Mouse (Mus musculus): ENCODE measurements around the gene Il10rb. TPM values are rescaled to one million over a fixed set of nuclear protein-coding genes. Genes with fewer than 3 reads are reported as not detected.

The Il10rb gene
- total RNA-seq (2015) (66.6 and 68.3 TPM in 2 replicates), total RNA-seq (2017) (63.3 and 64.6 TPM in 2 replicates)

DNA sequence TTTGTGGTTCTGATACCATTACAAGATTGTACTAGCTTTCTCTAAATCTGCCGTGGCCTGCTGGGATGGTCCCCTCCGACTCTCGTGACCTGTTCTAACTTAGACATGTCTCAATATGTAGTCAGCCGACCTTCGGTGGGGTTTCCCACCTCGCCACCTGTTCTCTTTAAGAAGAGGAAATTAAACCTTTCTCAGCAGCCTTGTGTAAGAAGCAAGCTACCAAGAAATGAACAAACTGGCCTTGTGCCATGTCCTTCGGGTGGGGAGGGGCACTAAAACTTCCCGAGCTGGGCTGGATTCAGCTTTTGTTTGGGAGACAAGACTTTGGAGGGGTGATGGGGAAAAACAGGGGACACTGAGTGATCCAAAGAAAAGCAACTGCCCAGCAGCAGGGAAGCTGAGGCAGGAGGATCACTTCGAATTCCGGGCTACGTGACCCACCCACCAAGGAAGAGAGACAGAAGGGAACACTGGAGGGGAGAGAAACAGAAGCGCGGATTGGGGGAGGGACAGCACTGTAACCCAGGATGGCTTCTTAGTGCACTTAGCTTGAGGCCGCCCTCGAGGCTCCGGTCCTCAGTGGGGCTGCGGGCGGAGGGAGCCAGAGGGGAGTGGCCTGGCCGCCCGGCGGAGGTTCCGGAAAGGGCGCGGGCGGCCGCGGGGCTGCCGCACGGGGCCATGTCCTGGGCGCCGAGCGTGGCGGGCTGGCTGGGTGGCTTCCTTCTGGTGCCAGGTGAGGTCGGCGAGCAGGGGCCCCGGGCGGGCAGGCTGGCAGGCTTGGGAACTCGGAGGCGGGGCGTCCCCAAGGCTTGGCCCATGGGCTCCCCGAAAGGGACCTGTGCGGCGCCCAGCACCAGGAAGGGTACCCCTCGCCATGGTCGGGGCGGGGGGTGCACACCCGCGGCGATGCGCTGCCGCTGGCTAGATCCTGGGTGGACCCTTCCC, at the start of gene Il10rb:
Gene Il10rb, plus strand, starts transcription at position 525 of the 945 bp plus-strand sequence.
- peak; percentile 91 for ATAC-seq (ENCODE audit: poor library complexity, severe bottlenecking)

DNA sequence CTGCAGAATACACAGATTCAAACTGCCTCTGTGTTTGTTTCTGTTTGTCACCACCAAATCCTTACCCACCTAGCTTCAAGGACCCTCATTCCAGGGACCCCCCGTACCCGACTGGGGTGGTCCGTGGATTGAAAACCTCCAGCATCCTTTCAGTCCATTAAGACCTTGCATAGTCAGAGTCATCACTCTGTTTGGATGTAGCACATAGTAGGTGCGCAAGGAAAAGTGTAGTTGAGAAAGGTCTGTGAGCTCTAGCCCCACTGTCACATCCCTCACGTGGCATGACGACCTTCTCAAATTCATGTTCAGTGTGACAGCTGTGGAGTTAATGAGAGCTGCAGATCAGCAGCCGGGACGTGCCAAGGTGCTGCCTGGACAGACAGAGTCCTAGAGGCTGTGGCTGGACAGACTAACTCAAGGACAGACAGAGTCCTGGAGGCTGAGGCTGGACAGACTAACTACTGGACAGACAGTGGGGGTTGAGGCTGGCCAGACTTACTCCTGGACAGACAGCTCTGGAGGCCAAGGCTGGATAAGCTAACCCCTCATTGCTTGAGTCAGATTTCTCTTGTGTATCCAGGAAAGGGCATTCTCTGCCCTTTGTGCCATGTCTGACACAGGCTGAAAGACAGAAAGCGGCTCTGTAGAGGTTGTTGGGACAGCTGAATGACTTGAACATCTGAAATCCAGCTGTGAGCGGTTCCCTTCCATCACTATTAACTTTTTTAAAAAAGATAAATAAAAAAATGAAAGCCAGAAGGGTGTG, 49.0 kb upstream of the Il10rb start:
- ATAC-seq (ENCODE audit: poor library complexity, severe bottlenecking), result no peak

DNA sequence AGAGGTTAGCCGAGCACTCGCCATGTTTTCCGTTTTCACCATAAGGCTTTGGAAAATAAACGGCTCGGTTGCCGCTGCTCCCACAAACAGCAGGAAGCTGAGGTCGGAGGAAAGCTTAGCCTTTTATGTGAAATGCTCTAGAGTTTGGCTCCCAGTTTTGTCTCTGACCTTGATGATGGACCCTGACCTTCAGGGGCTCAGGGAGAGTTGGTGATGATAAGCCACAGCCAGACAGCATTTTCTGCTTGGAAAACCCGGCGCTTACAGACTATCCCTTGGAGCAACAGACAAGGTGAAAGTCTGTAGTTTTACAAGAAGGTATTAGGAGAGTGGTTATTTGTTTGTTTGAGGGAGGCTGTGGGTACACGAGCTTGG, 48.5 kb upstream of the Il10rb start:
- no peak for ATAC-seq (ENCODE audit: poor library complexity, severe bottlenecking)

DNA sequence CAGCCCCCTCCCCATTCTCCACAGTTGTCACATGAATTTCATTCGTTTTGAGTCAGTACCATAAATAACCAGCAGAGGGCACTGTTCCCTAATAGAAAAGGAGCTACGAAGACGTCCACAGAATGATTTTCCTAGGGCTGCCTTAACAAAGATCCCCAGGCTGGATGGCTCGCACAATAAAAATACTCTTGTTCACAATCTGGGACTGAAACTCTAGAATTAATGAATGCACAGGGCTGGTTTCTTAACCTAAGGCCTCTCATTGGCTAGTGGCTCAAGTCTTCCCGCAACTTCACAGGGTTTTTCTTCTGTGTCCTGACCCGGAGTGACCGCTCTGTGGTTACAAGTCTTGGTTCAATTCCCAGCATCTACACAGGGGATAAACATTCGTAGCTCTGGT, 47.4 kb upstream of the Il10rb start:
- ATAC-seq (ENCODE audit: poor library complexity, severe bottlenecking), result peak; percentile 22

DNA sequence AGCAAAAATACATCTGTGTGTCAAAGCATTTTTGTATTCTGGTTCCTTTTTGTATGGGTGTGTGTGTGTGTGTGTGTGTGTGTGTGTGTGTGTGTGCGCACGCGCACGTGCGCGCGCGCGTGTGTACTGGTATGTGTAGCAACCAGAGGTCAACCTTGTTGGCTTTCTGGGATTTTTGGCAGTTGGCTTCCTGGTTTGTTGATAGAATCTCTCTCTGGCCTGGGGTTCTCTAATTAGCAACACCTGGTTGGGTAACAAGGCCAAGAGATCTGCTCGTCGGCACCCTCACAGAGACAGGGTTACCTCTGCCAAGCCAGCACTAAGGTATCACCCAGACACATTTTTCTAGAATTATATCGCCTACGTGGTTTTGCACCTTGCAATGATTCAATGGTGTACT, 46.4 kb upstream of the Il10rb start:
- no peak for ATAC-seq (ENCODE audit: poor library complexity, severe bottlenecking)

DNA sequence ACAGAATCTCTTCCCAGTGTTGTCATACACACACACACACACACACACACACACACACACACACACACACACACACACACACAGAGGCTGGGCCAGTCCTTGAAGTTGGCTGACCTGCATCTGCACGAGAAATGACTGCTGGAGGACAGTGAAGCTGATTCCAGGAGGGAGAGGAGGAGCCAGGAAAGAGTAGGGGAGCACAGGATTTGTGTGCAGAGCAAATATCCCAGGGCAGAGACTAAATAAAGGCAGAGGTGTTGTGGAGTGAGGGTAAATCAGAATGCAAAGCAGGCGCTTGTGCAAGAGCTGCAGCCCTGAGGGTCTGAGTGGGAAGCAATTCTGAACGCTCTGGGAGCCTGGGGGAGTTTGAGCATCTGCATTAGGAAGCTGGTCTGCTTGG, 45.8 kb upstream of the Il10rb start:
- ATAC-seq (ENCODE audit: poor library complexity, severe bottlenecking), result no peak

DNA sequence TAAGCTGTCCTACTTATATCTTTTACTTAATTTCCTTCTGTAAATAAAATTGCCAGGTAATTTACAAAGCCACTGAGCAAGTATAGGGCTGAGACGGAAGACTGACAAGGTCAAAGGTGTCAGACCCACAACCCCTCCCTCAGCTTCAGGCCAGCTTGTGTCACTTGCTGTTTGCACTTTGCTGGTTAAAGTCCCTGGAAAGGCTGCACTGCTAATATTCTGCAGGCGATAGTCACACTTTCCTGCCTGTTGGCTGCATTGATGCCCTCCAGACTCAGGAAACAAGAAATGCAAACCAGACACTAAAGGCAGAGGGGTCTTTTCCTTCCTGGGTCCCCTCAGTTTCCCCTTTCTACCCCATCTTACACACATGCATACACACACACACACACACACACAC, 44.0 kb upstream of the Il10rb start:
- no peak for ATAC-seq (ENCODE audit: poor library complexity, severe bottlenecking)

DNA sequence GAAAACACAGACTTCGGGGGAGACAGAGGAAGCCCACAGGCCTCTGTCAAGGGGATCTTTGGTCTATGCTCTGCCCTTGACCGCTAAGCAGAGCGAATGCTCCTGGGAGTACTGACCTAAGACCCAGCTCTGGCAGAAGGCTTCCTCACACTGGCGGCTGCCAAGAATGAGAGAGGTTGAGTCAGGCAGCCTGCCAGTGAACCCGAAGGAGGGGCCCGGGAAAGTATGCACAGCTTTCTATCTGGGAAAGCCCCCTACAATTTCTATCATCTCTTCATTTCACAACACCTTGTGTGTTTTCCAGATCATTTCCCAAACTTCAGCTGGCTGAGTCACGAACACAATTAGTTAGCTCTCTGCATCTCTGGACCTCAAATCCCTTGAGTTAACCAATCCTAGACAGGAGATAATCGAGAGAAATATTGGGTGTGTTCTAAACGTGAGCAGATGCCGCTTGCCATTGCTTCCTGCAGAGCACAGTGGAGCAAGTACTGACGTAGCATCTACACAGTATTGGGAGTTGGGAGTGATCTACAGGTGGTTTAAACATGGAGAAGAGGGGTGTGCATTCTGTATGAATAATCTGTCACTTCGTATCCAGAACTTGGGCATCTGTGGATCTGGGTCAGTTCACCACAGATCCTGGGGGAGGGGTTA, 43.2 kb upstream of the Il10rb start:
- no peak for ATAC-seq (ENCODE audit: poor library complexity, severe bottlenecking)

DNA sequence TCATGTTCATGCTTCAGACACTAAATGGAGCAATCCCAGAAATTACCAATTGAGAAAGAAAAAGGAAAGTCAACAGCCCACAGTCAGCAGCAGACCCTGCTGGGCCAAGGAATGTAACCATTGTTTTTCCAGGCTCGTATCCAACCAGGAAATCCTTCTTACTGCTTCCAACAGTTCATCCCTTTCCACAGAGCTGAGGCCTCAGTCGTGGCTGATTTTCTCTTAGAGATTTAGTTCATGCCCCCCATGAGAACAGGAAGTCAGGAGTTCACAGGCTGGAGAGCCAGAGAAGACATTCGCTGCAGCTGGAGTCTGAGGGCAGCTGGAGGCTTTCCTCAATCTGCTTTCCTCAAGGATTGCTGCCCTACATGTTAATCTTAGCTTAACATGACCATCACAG, 42.5 kb upstream of the Il10rb start:
- no peak for ATAC-seq (ENCODE audit: poor library complexity, severe bottlenecking)

DNA sequence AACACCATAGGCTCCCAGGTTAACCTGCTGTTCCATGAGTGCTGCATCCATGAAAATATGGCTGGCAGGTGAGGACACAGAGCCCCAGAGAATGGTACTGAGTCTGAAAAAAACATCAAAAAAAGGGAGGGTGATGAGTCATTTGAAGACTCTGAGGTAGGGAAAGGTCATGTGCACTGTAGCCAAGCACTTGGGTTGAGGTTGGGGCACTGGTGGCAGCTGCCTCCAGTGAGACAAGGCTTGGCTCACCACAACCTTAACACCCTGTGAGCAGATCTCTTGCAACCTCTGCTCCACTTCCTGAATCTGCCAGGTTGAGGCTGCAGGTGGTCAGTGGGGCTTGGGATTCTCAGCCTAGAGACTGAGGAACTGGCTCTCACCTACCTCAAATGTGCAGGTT, 39.4 kb upstream of the Il10rb start:
- ATAC-seq (ENCODE audit: poor library complexity, severe bottlenecking), result peak; percentile 91

DNA sequence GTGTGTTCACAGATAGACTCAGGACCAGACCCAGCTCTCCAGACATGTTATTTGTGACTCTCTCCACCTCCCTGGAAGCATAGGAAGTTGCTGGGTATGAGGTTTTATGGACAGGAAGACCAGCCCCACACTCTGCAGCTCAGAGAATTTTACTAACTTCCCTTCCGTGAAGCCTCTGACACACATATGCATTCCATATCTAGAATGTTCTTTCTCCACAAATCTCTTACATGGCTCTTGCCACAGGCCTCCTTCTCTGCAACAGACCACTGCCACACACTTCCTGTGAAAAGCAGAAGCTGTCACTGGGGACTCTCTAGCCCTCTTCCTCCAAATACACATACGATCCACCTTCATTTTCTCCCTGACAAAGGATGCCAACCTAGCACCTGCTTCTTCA, 38.9 kb upstream of the Il10rb start:
- peak; percentile 86 for ATAC-seq (ENCODE audit: poor library complexity, severe bottlenecking)

DNA sequence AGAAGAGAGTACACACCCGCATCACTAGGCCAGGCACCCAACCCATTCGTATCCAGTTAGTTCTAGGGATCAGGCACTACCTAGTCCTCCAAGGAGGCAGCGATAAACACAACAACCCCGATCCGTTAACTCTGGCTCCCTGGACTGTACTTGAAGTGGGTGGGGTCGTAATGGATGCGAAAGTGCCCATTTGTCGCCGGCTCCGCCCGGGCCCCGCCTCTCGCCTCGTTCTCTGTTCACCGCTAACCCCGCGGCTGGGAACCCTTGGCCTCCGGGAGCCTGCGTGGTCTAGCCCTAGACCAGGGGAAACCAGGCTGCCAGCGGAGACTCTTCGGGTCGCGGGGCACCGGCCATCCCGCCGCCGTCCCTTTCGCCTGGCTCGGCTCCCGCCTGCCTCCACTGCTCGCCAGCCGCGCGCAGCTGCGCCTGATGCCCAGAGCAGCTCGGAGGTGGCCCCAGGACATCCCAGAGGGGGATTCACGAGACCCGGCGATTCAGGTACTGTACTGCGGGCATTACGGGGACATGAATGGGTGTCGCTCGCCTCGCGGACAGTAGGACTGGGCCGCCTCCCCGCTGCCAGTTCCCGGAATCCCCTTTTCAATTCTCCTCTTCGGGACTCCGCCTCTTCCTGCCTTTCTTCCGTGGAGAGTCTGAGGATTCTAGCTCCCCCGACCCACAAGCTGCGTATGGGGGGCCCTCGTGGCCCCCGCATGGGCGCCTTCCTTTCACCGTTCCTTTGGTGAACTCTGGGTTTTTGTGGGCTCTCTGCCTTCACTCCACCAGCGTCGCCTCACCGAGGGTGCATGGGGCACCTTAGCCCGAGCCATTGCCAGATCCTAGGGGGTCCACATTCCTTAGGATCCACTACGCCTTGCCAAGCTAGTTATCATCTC, 33.1 kb upstream of the Il10rb start, which contains the start of gene Ifnar2:
Gene Ifnar2, plus strand, starts transcription at position 207 of the 896 bp plus-strand sequence.
- ATAC-seq (ENCODE audit: poor library complexity, severe bottlenecking), result peak; percentile 93

DNA sequence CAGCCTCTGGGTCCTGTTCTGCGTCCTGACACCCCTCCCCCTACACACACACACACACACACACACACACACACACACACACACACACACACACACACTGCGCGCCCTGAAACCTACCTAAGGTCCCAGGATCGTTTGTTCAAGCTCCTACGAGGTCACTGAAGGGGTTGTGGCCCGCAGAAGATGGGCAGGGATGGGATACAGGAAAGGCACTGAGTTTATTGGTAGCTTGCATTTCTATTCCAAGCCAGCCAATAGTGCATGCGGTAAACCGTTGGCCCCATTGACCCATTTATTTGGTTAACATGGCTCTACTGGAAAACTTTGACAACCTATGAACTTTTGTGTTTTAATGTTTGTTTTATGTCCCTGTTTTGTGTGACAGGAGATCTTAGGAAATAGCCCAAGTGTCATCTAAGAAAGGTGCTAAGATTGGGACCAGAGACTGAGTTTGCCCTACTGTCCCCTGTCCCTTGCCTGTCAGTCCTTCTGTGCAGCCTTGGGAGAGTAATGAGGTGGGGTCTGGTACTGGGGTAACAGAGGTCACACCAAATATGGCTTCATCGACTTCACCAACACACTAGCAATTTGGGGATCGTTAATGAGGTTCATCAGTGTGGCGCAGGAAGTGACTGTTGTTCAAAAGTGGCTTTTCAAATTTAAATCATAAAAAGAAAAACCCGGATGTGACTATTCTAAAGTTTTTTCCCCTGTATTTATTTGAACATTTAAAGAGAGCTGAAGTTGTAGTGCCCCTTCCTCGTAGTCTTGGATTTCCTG, 32.3 kb upstream of the Il10rb start:
- peak; percentile 5; the same call in 1 of the 2 replicates for ATAC-seq (ENCODE audit: poor library complexity, severe bottlenecking)

DNA sequence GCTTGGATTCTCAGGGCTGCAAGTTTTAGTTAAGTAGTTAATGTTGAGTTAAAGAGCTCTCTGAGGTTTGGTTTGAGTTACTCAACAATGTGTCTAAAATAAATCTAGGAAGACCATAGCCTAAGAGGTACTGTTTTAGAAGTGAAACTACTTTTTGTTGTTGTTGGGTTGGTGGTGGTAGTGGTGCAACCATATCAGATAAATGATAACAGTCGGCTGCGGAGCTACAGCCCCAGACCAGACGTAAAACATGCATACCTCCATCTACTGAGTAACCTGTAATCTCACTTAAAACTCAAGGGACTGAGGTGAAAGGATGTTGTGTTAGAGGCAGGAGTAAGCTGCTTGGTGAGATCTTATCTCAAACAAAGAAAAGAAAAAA, 31.7 kb upstream of the Il10rb start:
- 0 out of 2 replicates have a peak, but pooled peaks have one; percentile 12 for ATAC-seq (ENCODE audit: poor library complexity, severe bottlenecking)

DNA sequence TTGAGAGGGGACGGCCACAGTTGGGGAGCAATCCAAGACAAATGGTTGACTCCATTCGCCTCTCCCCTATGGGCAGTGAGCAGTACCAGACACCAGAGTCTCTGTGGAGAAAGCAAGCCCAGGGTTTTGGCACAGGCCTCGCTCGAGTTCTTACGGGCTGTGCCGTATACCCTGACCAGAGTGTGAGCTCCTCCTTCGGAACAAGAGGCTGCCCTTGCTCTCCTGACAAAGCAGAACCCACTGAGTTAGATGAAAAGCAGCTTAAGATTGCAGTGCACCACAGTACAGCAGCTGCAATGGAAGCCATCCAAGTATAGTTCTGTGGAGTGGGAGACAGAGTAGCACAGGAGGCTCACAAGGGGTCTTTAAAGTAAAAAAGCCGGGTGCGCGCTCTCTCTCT, 29.3 kb upstream of the Il10rb start:
- no peak for ATAC-seq (ENCODE audit: poor library complexity, severe bottlenecking)

DNA sequence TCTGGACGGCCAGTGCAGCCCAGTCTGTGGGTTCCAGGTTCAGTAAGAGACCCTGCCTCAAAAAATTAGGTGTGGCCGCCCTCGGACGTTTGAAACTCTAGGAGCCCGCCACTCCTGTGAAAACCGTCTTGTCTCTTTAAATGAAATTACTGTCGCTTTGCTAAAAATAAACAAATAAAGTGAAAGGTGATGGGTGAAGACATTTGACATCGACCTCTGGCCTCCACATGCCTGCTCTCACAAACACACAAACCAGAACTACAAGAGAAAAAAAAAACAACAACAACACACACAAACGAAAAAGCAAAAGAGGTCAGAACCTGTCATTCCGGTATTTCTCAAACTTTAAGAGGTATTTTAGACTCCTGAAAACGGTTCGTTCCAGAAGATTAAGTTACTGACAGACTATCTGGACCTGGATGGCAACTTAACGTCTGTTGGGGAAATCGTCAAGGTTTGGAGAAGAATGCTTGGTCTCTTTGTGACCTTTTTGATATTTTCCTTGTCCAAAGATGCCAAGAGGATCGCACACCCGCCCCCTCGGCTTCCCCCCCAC, 27.5 kb upstream of the Il10rb start:
- ATAC-seq (ENCODE audit: poor library complexity, severe bottlenecking), result no peak

DNA sequence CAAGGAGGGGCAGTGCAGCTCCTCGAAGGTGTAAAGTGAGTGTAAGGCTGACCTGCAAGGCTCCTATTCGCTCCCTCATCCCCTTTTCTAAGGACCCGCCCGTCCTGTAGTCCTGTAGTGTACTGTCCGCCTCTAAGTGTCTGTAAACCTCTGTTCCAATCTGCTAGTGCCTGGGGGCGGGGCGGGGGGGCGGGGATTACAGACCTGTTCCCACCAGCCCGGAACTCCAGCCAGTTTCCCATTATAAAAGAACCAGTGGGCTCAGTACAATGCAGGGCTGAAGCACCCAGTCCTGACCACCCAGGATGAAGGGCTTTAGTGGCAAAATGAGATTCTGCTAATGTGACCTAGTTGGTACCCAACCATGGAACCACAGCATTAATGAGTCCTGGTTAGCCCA, 27.0 kb upstream of the Il10rb start:
- ATAC-seq (ENCODE audit: poor library complexity, severe bottlenecking), result no peak

DNA sequence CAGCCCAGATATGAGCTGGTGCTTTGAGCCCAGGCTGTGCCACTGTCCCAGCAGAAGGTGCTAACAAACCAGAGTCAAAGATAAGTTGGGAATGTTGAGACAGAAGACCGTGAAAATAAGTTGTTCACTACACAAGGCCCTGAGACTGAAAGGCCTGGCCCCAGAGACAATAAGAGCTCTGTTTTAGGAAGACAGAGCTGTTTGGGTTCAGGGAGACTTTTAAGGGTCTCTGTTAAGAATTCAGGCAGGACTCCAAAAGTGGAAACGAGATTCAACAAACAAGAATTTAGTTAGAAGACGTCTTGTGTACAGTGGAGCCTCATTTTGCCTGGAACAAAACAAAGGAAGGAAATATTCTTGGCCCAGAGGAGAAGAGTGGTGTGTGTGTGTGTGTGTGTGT, 26.6 kb upstream of the Il10rb start:
- no peak for ATAC-seq (ENCODE audit: poor library complexity, severe bottlenecking)

DNA sequence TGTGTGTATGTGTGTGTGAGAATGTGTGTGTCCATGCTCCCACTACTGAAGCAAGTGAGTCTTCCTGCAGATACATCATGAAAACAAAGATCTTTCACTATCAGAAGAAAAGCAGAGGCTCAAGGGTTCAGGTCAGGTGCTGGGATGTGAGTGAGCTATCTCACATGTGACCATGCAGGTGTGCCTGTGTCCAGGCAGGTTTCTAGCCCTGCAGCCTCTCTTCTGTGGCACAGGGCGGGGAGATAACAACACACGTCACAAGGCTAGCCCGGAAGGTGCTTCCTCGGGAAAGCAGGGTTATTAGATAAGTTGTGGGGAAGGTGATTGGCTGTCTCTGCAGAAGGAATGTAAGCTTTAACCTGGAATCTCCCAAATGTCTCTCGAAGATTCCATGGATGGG, 25.8 kb upstream of the Il10rb start:
- ATAC-seq (ENCODE audit: poor library complexity, severe bottlenecking), result no peak
